Mouse (Mus musculus) forebrain, embryonic 10.5 days (tissue): ENCODE measurements around the gene Tcp11l1. TPM values are rescaled to one million over a fixed set of nuclear protein-coding genes. Genes with fewer than 3 reads are reported as not detected.

Experiments used
- DNase-seq: peaks from one replicate; pipeline ENCODE4 v3.0.0-alpha.2; 2017; ENCODE audit warnings: low spot score; ENCODE audit errors: extremely low spot score
- H3K27ac ChIP-seq: fragments of 300-500 bp; sonication (generic); 2 replicates; pipeline ENCODE4 v1.5.1; 2016; ENCODE audit warnings: mild to moderate bottlenecking
- H3K27me3 ChIP-seq: fragments of 300-500 bp; sonication (generic); 2 replicates; pipeline ENCODE4 v1.6.1; 2016; ENCODE audit warnings: mild to moderate bottlenecking; ENCODE audit not compliant: poor library complexity, severe bottlenecking
- H3K36me3 ChIP-seq: fragments of 300-500 bp; sonication (generic); replicated peaks from 2 replicates; pipeline ENCODE4 v1.6.1; 2016; ENCODE audit warnings: mild to moderate bottlenecking, moderate library complexity
- H3K4me1 ChIP-seq: fragments of 300-500 bp; sonication (generic); 2 replicates; pipeline ENCODE4 v1.6.1; 2016
- H3K4me3 ChIP-seq: fragments of 300-500 bp; sonication (generic); 2 replicates; pipeline ENCODE4 v1.5.1; 2016; ENCODE audit warnings: mild to moderate bottlenecking, moderate library complexity
- H3K9me3 ChIP-seq: fragments of 300-500 bp; sonication (generic); 2 replicates; pipeline ENCODE4 v1.6.1; 2016; ENCODE audit warnings: mild to moderate bottlenecking, moderate library complexity
- WGBS: fragments of 180-500 bp; shearing (Covaris S2); methylation state at CpG from one replicate; pipeline ENCODE4 v1.1.7; 2016; 5-methylcytosine and 5-hydroxymethylcytosine counted together
- polyA plus RNA-seq: library from polyadenylated mRNA; unstranded; fragments of >200 nt; fragmentation: Nextera tagmentation; extraction: Ambion mirVana; gene quantifications from 2 replicates; pipeline ENCODE4 v1.2.1, GENCODE M21; 2016

Gene Tcp11l1
- polyA plus RNA-seq, 1 experiment from 2014 or later: 54.7 TPM

- 80% methylated on average over 7 of the region's 7 CpGs for WGBS
These were observed 24.3 kb upstream of the Tcp11l1 start for GRCm38 (mm10) chr2:104736241-104736640.

GRCm38 (mm10) chr2:104732562-104733256, 20.7 kb upstream of the Tcp11l1 start:
- no peaks in the 10 kb centered on the region for H3K4me1 ChIP-seq
- H3K36me3 ChIP-seq: no peaks in the 10 kb centered on the region
- H3K9me3 ChIP-seq: no peaks in the 10 kb centered on the region
- H3K27me3 ChIP-seq: no peaks in the 10 kb centered on the region
- DNase-seq: no peak
- 0 out of 2 replicates have a peak overlapping the region, but pooled peaks have one; percentile 3 for H3K27ac ChIP-seq
- 84% methylated on average over 7 of the region's 7 CpGs for WGBS
- H3K4me3 ChIP-seq: no peak overlapping the region

More at GRCm38 (mm10) chr2:104736241-104736640, 24.3 kb upstream of the Tcp11l1 start:
- no peaks in the 10 kb centered on the region for H3K36me3 ChIP-seq
- peaks cover 18% of the 10 kb centered on the region for H3K27me3 ChIP-seq
- peaks cover 8% of the 10 kb centered on the region for H3K4me1 ChIP-seq
- no peaks in the 10 kb centered on the region for H3K9me3 ChIP-seq
- no peak for DNase-seq
- H3K27ac ChIP-seq: no peak overlapping the region
- no peak overlapping the region for H3K4me3 ChIP-seq

GRCm38 (mm10) chr2:104732033-104732444, 20.1 kb upstream of the Tcp11l1 start:
- 91% methylated on average over 9 of the region's 9 CpGs for WGBS
- H3K4me3 ChIP-seq: no peak overlapping the region
- no peaks in the 10 kb centered on the region for H3K36me3 ChIP-seq
- no peaks in the 10 kb centered on the region for H3K4me1 ChIP-seq
- 0 out of 2 replicates have a peak overlapping the region, but pooled peaks have one; percentile 3 for H3K27ac ChIP-seq
- H3K27me3 ChIP-seq: no peaks in the 10 kb centered on the region
- DNase-seq: no peak
- H3K9me3 ChIP-seq: no peaks in the 10 kb centered on the region

- Histone ChIP-seq H3K27me3 (no peaks in the 10 kb centered on the region), H3K9me3 (no peaks in the 10 kb centered on the region), H3K4me1 (no peaks in the 10 kb centered on the region), H3K4me3 (no peak overlapping the region), H3K27ac (no peak overlapping the region), H3K36me3 (no peaks in the 10 kb centered on the region)
- 78% methylated on average over 1 of the region's 1 CpGs for WGBS
- DNase-seq: no peak
These were observed 15.4 kb upstream of the Tcp11l1 start for GRCm38 (mm10) chr2:104727369-104727768.

GRCm38 (mm10) chr2:104722021-104722420, 10.1 kb upstream of the Tcp11l1 start:
- DNase-seq: no peak
- no peak overlapping the region for H3K4me3 ChIP-seq
- no peaks in the 10 kb centered on the region for H3K9me3 ChIP-seq
- no peak overlapping the region for H3K27ac ChIP-seq
- H3K4me1 ChIP-seq: no peaks in the 10 kb centered on the region
- H3K36me3 ChIP-seq: no peaks in the 10 kb centered on the region
- H3K27me3 ChIP-seq: no peaks in the 10 kb centered on the region
- 86% methylated on average over 3 of the region's 3 CpGs for WGBS

GRCm38 (mm10) chr2:104717827-104718226, 5.9 kb upstream of the Tcp11l1 start:
- 91% methylated on average over 4 of the region's 4 CpGs for WGBS
- Histone ChIP-seq H3K9me3 (no peaks in the 10 kb centered on the region), H3K27me3 (peaks cover 16% of the 10 kb centered on the region), H3K4me3 (no peak overlapping the region), H3K4me1 (peaks cover 7% of the 10 kb centered on the region), H3K36me3 (no peaks in the 10 kb centered on the region), H3K27ac (no peak overlapping the region)
- no peak for DNase-seq

GRCm38 (mm10) chr2:104717231-104717735, 5.3 kb upstream of the Tcp11l1 start:
- no peak overlapping the region for H3K27ac ChIP-seq
- DNase-seq: no peak
- H3K9me3 ChIP-seq: no peaks in the 10 kb centered on the region
- H3K36me3 ChIP-seq: no peaks in the 10 kb centered on the region
- H3K4me3 ChIP-seq: no peak overlapping the region
- H3K4me1 ChIP-seq: peaks cover 12% of the 10 kb centered on the region
- 88% methylated on average over 2 of the region's 2 CpGs for WGBS
- H3K27me3 ChIP-seq: peaks cover 16% of the 10 kb centered on the region

GRCm38 (mm10) chr2:104716279-104716678, 4.3 kb upstream of the Tcp11l1 start, which contains the start of gene Pin1rt1:
Gene Pin1rt1 (minus strand): TSS chr2:104716379.
- DNase-seq: no peak
- H3K9me3 ChIP-seq: no peaks in the 10 kb centered on the region
- no peak within 1 kb of the TSS for H3K4me3 ChIP-seq
- H3K27ac ChIP-seq: no peak within 1 kb of the TSS
- H3K27me3 ChIP-seq: peaks cover 16% of the 10 kb centered on the region
- no peaks in the 10 kb centered on the region for H3K36me3 ChIP-seq
- H3K4me1 ChIP-seq: peaks cover 22% of the 10 kb centered on the region
- WGBS: 84% methylated on average over 4 of the region's 4 CpGs

- H3K27ac ChIP-seq: no peak overlapping the region
- no peak for DNase-seq
- peaks cover 37% of the 10 kb centered on the region for H3K4me1 ChIP-seq
- no peak overlapping the region for H3K4me3 ChIP-seq
- H3K9me3 ChIP-seq: no peaks in the 10 kb centered on the region
- 39% methylated on average over 15 of the region's 15 CpGs for WGBS
- H3K36me3 ChIP-seq: no peaks in the 10 kb centered on the region
- peaks cover 16% of the 10 kb centered on the region for H3K27me3 ChIP-seq
These were observed 2.3 kb upstream of the Tcp11l1 start for GRCm38 (mm10) chr2:104714254-104714691.

GRCm38 (mm10) chr2:104712486-104712809, 479 bp upstream of the Tcp11l1 start:
- Histone ChIP-seq H3K27me3 (peaks cover 16% of the 10 kb centered on the region), H3K9me3 (no peaks in the 10 kb centered on the region), H3K36me3 (peaks cover 4% of the 10 kb centered on the region; the same call in 1 of the 2 replicates), H3K4me3 (peak overlapping the region; percentile 93), H3K27ac (peak overlapping the region; percentile 98), H3K4me1 (peaks cover 37% of the 10 kb centered on the region)
- no peak for DNase-seq
- 7% methylated on average over 7 of the region's 7 CpGs for WGBS

- peaks cover 38% of the 10 kb centered on the region for H3K4me1 ChIP-seq
- DNase-seq: no peak
- H3K36me3 ChIP-seq: peaks cover 6% of the 10 kb centered on the region
- H3K27ac ChIP-seq: peak overlapping the region; percentile 98; the same call in 1 of the 2 replicates
- H3K9me3 ChIP-seq: no peaks in the 10 kb centered on the region
- 36% methylated on average over 6 of the region's 6 CpGs for WGBS
- peak overlapping the region; percentile 93 for H3K4me3 ChIP-seq
- peaks cover 16% of the 10 kb centered on the region for H3K27me3 ChIP-seq
These were observed 1.1 kb downstream of the Tcp11l1 start for GRCm38 (mm10) chr2:104710670-104711370.

GRCm38 (mm10) chr2:104709786-104710337, 2.1 kb downstream of the Tcp11l1 start:
- DNase-seq: no peak
- peaks cover 16% of the 10 kb centered on the region for H3K27me3 ChIP-seq
- H3K4me3 ChIP-seq: no peak overlapping the region
- 74% methylated on average over 6 of the region's 6 CpGs for WGBS
- H3K36me3 ChIP-seq: peaks cover 15% of the 10 kb centered on the region
- no peaks in the 10 kb centered on the region for H3K9me3 ChIP-seq
- H3K4me1 ChIP-seq: peaks cover 48% of the 10 kb centered on the region
- no peak overlapping the region for H3K27ac ChIP-seq

GRCm38 (mm10) chr2:104704355-104704754, 7.6 kb downstream of the Tcp11l1 start:
- 91% methylated on average over 3 of the region's 3 CpGs for WGBS
- Histone ChIP-seq H3K4me1 (peaks cover 12% of the 10 kb centered on the region), H3K36me3 (peaks cover 25% of the 10 kb centered on the region), H3K9me3 (no peaks in the 10 kb centered on the region), H3K27me3 (no peaks in the 10 kb centered on the region), H3K27ac (no peak overlapping the region), H3K4me3 (no peak overlapping the region)
- no peak for DNase-seq
